Mouse (Mus musculus) liver, embryonic 14.5 days (tissue): ENCODE measurements at regions not wholly inside any gene's neighbourhood (a gene's known extent, or its start where the extent isn't known, plus 50 kb on each side); places are given as distances from the start of the nearest gene placed in this dataset.

Experiments used
- CTCF ChIP-seq: IDR thresholded peaks from 2 replicates; pipeline ENCODE4 v1.5.1; 2016; ENCODE audit warnings: antibody characterized with exemption, low read depth, control low read depth
- EP300 ChIP-seq: IDR thresholded peaks from 2 replicates; pipeline ENCODE4 v1.6.1; 2016; ENCODE audit warnings: antibody characterized with exemption, low read depth

- TF ChIP-seq CTCF, result no peak
- no peak for TF ChIP-seq EP300
These were observed 53.8 kb upstream of the Tab2 start for GRCm38 (mm10) chr10:8009855-8010254.
